25 mouse cellular contexts compared by ENCODE assay signal in the genomic region with DNA sequence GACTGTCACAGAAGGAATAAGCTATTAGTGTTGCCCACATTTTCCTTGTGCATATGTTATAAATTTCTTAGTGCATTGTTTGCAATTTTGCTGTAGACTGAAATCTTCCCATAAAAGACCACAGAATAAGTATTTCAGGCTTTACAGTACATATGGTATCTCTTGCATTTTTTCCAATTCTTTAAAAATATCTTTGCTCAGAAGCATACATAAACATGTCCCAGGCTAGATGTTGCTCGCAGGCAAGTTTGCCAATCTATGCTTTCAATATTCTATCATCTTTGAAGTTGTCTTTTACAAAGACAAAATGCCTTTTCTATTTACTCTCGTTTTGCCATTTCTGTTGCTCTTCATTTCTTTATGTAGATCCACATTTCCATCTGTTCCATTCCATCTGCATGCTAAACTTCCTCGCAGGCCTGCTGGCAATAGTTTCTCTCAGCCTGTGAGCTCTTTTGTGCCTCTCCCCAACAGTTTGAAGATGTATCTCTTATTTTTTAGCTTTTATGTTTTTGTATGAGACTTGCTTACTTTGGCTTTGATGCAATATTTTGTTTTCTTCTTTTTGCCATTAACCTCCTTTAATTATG.
DNase-seq lines count a peak whose midpoint lies in the region; ATAC-seq and TF ChIP-seq lines count a peak whose summit lies in the region.
"Had no signal": no experiment of that assay in that cellular context is flagged by ENCODE, and none has a peak within 500 bp of the region (broad histone marks: within the 10 kb centered on the region; RNA-seq: fewer than 3 reads in every experiment).

No protein-coding gene starts in this region.

- no peak overlapping the region for H3K9ac ChIP-seq in forebrain, embryonic 15.5 days (replicated peaks)
- no peak overlapping the region for H3K9ac ChIP-seq in forebrain, embryonic 12.5 days
- H3K9ac ChIP-seq in midbrain, embryonic 16.5 days (ENCODE audit: low read depth, low read length), result no peak overlapping the region
- H3K9ac ChIP-seq: hindbrain, embryonic 13.5 days; limb, embryonic 15.5 days; liver, embryonic 14.5 days; lung, embryonic 15.5 days; midbrain, embryonic 13.5 days had no signal

- no peaks in the 10 kb centered on the region for H3K36me3 ChIP-seq in forebrain, embryonic 15.5 days
- no peaks in the 10 kb centered on the region for H3K36me3 ChIP-seq in forebrain, embryonic 12.5 days (replicated peaks)
- no peaks in the 10 kb centered on the region for H3K36me3 ChIP-seq in midbrain, embryonic 16.5 days (ENCODE audit: control insufficient read depth, insufficient read depth, low read length)
- H3K36me3 ChIP-seq: embryonic facial prominence, embryonic 10.5 days; hindbrain, embryonic 13.5 days; limb, embryonic 15.5 days; lung, embryonic 15.5 days; midbrain, embryonic 13.5 days had no signal

- no peaks in the 10 kb centered on the region for H3K27me3 ChIP-seq in forebrain, embryonic 15.5 days
- H3K27me3 ChIP-seq in forebrain, embryonic 12.5 days, result no peaks in the 10 kb centered on the region
- no peaks in the 10 kb centered on the region for H3K27me3 ChIP-seq in midbrain, embryonic 16.5 days (ENCODE audit: control insufficient read depth, insufficient read depth, low read depth, low read length)
- H3K27me3 ChIP-seq: hindbrain, embryonic 13.5 days; limb, embryonic 15.5 days; lung, embryonic 15.5 days; megakaryocyte, embryonic 14.5 days; midbrain, embryonic 13.5 days had no signal

- TF ChIP-seq POLR2A in brain, embryonic 14.5 days (IDR thresholded peaks at IDR 0.05; ENCODE audit: borderline replicate concordance, extremely low read depth, insufficient read depth, insufficient read length, poor library complexity, severe bottlenecking), result no peak

- TF ChIP-seq CTCF in brain, embryonic 14.5 days (IDR thresholded peaks at IDR 0.05; ENCODE audit: borderline replicate concordance, extremely low read depth, insufficient read depth, insufficient read length), result no peak

- ATAC-seq in forebrain, embryonic 15.5 days (replicated peaks), result peak; percentile 68; the same call in 1 of the 2 replicates
- no peak for ATAC-seq in forebrain, embryonic 12.5 days (ENCODE audit: low FRiP score)
- ATAC-seq in midbrain, embryonic 16.5 days, result no peak
- ATAC-seq: midbrain, embryonic 13.5 days had no signal

- H3K4me1 ChIP-seq in forebrain, embryonic 15.5 days, result no peaks in the 10 kb centered on the region
- no peaks in the 10 kb centered on the region for H3K4me1 ChIP-seq in forebrain, embryonic 12.5 days
- no peaks in the 10 kb centered on the region for H3K4me1 ChIP-seq in midbrain, embryonic 16.5 days (ENCODE audit: control insufficient read depth, insufficient read depth, low read length)
- H3K4me1 ChIP-seq: embryonic facial prominence, embryonic 10.5 days; hindbrain, embryonic 13.5 days; limb, embryonic 15.5 days; lung, embryonic 15.5 days; megakaryocyte, embryonic 14.5 days; midbrain, embryonic 13.5 days had no signal

- no peak overlapping the region for H3K4me3 ChIP-seq in forebrain, embryonic 15.5 days
- no peak overlapping the region for H3K4me3 ChIP-seq in forebrain, embryonic 12.5 days (replicated peaks)
- H3K4me3 ChIP-seq in midbrain, embryonic 16.5 days (ENCODE audit: low read depth, low read length), result no peak overlapping the region
- H3K4me3 ChIP-seq: embryonic facial prominence, embryonic 10.5 days; gastrocnemius, adult 2 months; hindbrain, embryonic 13.5 days; limb, embryonic 15.5 days; lung, embryonic 15.5 days; megakaryocyte, embryonic 14.5 days; midbrain, embryonic 13.5 days had no signal

- peak; percentile 1 for DNase-seq in left cerebral cortex, adult 11 months (ENCODE audit: low spot score)
- no peak for DNase-seq in left cerebral cortex, adult 8-10 months (ENCODE audit: low spot score in 2 of 2)
- peak; percentile 40 for DNase-seq in brain, embryonic 14.5 days (ENCODE audit: low read depth)
- peak; percentile 2 to 9 for DNase-seq in layer of hippocampus, postnatal 36 days
- DNase-seq: adrenal gland, postnatal 10 days; cerebellum, adult 11 months; cerebellum, postnatal 10 days; gastrocnemius, adult 2 months; kidney, adult 18-20 months; kidney, postnatal 4 days; left cerebral cortex, postnatal 4 days; lung, postnatal 36 days; retina, postnatal 1 day; thymus, adult 2 months; thymus, postnatal 4 days had no signal

- 59% methylated on average over 3 of the region's 3 CpGs for WGBS in forebrain, embryonic 15.5 days
- WGBS in forebrain, embryonic 12.5 days, result 78% methylated on average over 3 of the region's 3 CpGs
- 81% methylated on average over 3 of the region's 3 CpGs for WGBS in midbrain, embryonic 16.5 days

- H3K4me2 ChIP-seq in forebrain, embryonic 15.5 days (replicated peaks), result no peak overlapping the region
- H3K4me2 ChIP-seq in forebrain, embryonic 12.5 days, result no peak overlapping the region
- H3K4me2 ChIP-seq in midbrain, embryonic 16.5 days (ENCODE audit: low read length), result no peak overlapping the region
- H3K4me2 ChIP-seq: hindbrain, embryonic 13.5 days; limb, embryonic 15.5 days; lung, embryonic 15.5 days; midbrain, embryonic 13.5 days had no signal

- no peak overlapping the region for H3K27ac ChIP-seq in forebrain, embryonic 15.5 days (replicated peaks)
- no peak overlapping the region for H3K27ac ChIP-seq in forebrain, embryonic 12.5 days
- no peak overlapping the region for H3K27ac ChIP-seq in midbrain, embryonic 16.5 days (ENCODE audit: low read length)
- H3K27ac ChIP-seq: embryonic facial prominence, embryonic 10.5 days; gastrocnemius, adult 2 months; hindbrain, embryonic 13.5 days; limb, embryonic 15.5 days; liver, embryonic 14.5 days; lung, embryonic 15.5 days; midbrain, embryonic 13.5 days had no signal

- H3K9me3 ChIP-seq in forebrain, embryonic 15.5 days, result no peaks in the 10 kb centered on the region
- no peaks in the 10 kb centered on the region for H3K9me3 ChIP-seq in forebrain, embryonic 12.5 days
- 0 out of 2 replicates have a peak, but pooled peaks cover 2% of the 10 kb centered on the region for H3K9me3 ChIP-seq in midbrain, embryonic 16.5 days (replicated peaks; ENCODE audit: control insufficient read depth, low read length, poor library complexity, severe bottlenecking)
- H3K9me3 ChIP-seq: embryonic facial prominence, embryonic 10.5 days; hindbrain, embryonic 13.5 days; limb, embryonic 15.5 days; lung, embryonic 15.5 days; megakaryocyte, embryonic 14.5 days; midbrain, embryonic 13.5 days had no signal

Comparison
In these comparisons a context has a peak if more than half of its experiments do, and no peak if none do; other contexts are left out.
1. DNase-seq: peak in left cerebral cortex, adult 11 months (single experiment), brain, embryonic 14.5 days (single experiment) and layer of hippocampus, postnatal 36 days (2 of 2); none in left cerebral cortex, adult 8-10 months (0 of 2).